Mouse (Mus musculus): ENCODE data around the gene Srcin1. TPM values are rescaled to one million over a fixed set of nuclear protein-coding genes. Genes with fewer than 3 reads are reported as not detected.

The Srcin1 gene
- polyA plus RNA-seq (2012; rRNA removed), result 35.5 and 47.1 TPM in 2 replicates

GRCm38 (mm10) chr11:97576136-97576906, at the start of gene Srcin1:
Gene Srcin1 (minus strand): TSS chr11:97576186.
- peak within 1 kb of the TSS; percentile 63 for H3K4me3 ChIP-seq (ENCODE audit: control insufficient read depth, low read depth, low read length)
- no peak within 1 kb of the TSS for H3K27ac ChIP-seq (ENCODE audit: control insufficient read depth, insufficient read depth, low read depth, low read length)
- H3K4me1 ChIP-seq (ENCODE audit: control insufficient read depth, insufficient read depth, low read length), result peaks cover 15% of the 10 kb centered on the region
- H3K36me3 ChIP-seq (ENCODE audit: control insufficient read depth, insufficient read depth, low read length), result no peaks in the 10 kb centered on the region
- no peak for TF ChIP-seq POLR2A (IDR thresholded peaks at IDR 0.05; ENCODE audit: control insufficient read depth, low read depth, low read length)
- TF ChIP-seq CTCF (IDR thresholded peaks at IDR 0.05; ENCODE audit: control insufficient read depth, insufficient read depth, insufficient replicate concordance, low read depth, low read length), result no peak
- no peaks in the 10 kb centered on the region for H3K27me3 ChIP-seq (ENCODE audit: control insufficient read depth, insufficient read depth, low read length)

DNA sequence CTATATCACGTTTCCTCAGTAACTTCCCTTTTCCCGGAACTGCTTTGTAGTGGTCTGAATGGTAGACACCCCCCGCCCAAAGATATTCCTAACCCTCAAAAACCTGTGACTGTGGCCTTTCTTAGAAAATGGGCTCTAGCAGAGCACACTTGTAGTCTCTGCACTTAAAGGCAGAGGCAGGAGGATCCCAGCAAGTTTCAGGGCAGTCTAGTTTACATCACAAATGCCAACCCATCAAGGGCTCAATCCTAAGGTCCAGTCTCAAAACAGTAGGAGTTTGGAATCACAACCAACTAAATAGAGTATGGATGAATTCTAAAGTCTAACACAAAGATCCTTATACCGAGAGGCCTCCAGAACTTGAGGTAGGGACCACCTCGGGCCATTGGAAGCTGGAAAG, 49.6 kb upstream of the Srcin1 start:
- no peak overlapping the region for H3K27ac ChIP-seq (ENCODE audit: control insufficient read depth, insufficient read depth, low read depth, low read length)
- H3K36me3 ChIP-seq (ENCODE audit: control insufficient read depth, insufficient read depth, low read length), result no peaks in the 10 kb centered on the region
- H3K4me3 ChIP-seq (ENCODE audit: control insufficient read depth, low read depth, low read length), result no peak overlapping the region

DNA sequence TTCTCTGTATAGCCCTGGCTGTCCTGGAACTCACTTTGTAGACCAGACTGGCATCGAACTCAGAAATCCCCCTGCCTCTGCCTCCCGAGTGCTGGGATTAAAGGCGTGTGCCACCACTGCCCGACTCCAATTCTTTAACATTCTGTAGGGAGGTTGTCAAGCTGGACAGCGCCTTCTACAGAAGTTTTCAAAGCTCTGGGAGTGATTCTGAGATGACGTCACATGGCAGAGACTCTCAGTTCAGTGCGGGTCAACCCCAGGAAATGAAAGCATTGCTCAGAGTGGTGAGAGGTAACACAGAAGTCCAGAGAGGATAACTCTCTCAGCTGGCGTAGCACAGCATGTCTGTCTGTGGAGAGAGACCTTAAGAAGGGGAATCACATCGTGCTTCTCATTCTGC, 47.2 kb upstream of the Srcin1 start:
- Histone ChIP-seq H3K27ac (ENCODE audit: control insufficient read depth, insufficient read depth, low read depth, low read length) (no peak overlapping the region), H3K4me3 (ENCODE audit: control insufficient read depth, low read depth, low read length) (no peak overlapping the region), H3K4me1 (ENCODE audit: control insufficient read depth, insufficient read depth, low read length) (peaks cover 3% of the 10 kb centered on the region; the same call in 1 of the 2 replicates), H3K36me3 (ENCODE audit: control insufficient read depth, insufficient read depth, low read length) (no peaks in the 10 kb centered on the region), H3K27me3 (ENCODE audit: control insufficient read depth, insufficient read depth, low read length) (peaks cover under 1% of the 10 kb centered on the region; the same call in 1 of the 2 replicates)
- TF ChIP-seq POLR2A (IDR thresholded peaks at IDR 0.05; ENCODE audit: control insufficient read depth, low read depth, low read length) (no peak), CTCF (IDR thresholded peaks at IDR 0.05; ENCODE audit: control insufficient read depth, insufficient read depth, insufficient replicate concordance, low read depth, low read length) (no peak)

More for the DNA sequence above, 49.6 kb upstream of the Srcin1 start:
- TF ChIP-seq POLR2A (IDR thresholded peaks at IDR 0.05; ENCODE audit: control insufficient read depth, low read depth, low read length) (no peak), CTCF (IDR thresholded peaks at IDR 0.05; ENCODE audit: control insufficient read depth, insufficient read depth, insufficient replicate concordance, low read depth, low read length) (no peak)
- Histone ChIP-seq H3K27me3 (ENCODE audit: control insufficient read depth, insufficient read depth, low read length) (peaks cover 5% of the 10 kb centered on the region; the same call in 1 of the 2 replicates), H3K4me1 (ENCODE audit: control insufficient read depth, insufficient read depth, low read length) (peaks cover 22% of the 10 kb centered on the region)

- Histone ChIP-seq H3K4me1 (ENCODE audit: control insufficient read depth, insufficient read depth, low read length) (peaks cover 2% of the 10 kb centered on the region; the same call in 1 of the 2 replicates), H3K27me3 (ENCODE audit: control insufficient read depth, insufficient read depth, low read length) (no peaks in the 10 kb centered on the region; the same call in 1 of the 2 replicates), H3K36me3 (ENCODE audit: control insufficient read depth, insufficient read depth, low read length) (no peaks in the 10 kb centered on the region), H3K27ac (ENCODE audit: control insufficient read depth, insufficient read depth, low read depth, low read length) (no peak overlapping the region), H3K4me3 (ENCODE audit: control insufficient read depth, low read depth, low read length) (no peak overlapping the region)
- TF ChIP-seq POLR2A (IDR thresholded peaks at IDR 0.05; ENCODE audit: control insufficient read depth, low read depth, low read length), result no peak
- TF ChIP-seq CTCF (IDR thresholded peaks at IDR 0.05; ENCODE audit: control insufficient read depth, insufficient read depth, insufficient replicate concordance, low read depth, low read length), result peak; percentile 86
Observed at GRCm38 (mm10) chr11:97622440-97622839, 46.5 kb upstream of the Srcin1 start.

GRCm38 (mm10) chr11:97619391-97619795, 43.4 kb upstream of the Srcin1 start:
- no peak for TF ChIP-seq POLR2A (IDR thresholded peaks at IDR 0.05; ENCODE audit: control insufficient read depth, low read depth, low read length)
- peak; percentile 38; the same call in 1 of the 2 replicates for TF ChIP-seq CTCF (IDR thresholded peaks at IDR 0.05; ENCODE audit: control insufficient read depth, insufficient read depth, insufficient replicate concordance, low read depth, low read length)
- no peak overlapping the region for H3K4me3 ChIP-seq (ENCODE audit: control insufficient read depth, low read depth, low read length)
- no peaks in the 10 kb centered on the region for H3K36me3 ChIP-seq (ENCODE audit: control insufficient read depth, insufficient read depth, low read length)
- H3K27me3 ChIP-seq (ENCODE audit: control insufficient read depth, insufficient read depth, low read length), result no peaks in the 10 kb centered on the region
- no peak overlapping the region for H3K27ac ChIP-seq (ENCODE audit: control insufficient read depth, insufficient read depth, low read depth, low read length)
- H3K4me1 ChIP-seq (ENCODE audit: control insufficient read depth, insufficient read depth, low read length), result no peaks in the 10 kb centered on the region

DNA sequence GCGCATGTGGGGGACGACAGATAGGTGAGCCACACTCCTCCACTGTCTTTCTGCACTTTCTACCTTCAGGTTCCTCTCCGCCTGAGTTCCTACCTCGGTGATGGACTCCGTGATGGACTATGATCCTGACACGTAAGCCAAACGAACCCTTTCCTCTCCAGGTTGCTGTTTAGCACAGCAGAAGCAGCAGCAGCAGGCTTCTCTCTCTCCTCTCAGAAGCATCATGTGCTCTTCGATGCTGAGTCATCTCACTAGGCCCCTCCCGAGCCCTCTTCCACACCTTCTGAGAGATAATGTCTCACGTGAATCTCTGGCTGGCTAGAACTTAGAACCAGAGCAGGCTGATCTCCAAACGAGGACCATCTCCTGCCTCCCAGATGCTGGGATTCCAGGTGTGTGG, 42.4 kb upstream of the Srcin1 start:
- H3K27me3 ChIP-seq (ENCODE audit: control insufficient read depth, insufficient read depth, low read length), result no peaks in the 10 kb centered on the region
- no peak for TF ChIP-seq CTCF (IDR thresholded peaks at IDR 0.05; ENCODE audit: control insufficient read depth, insufficient read depth, insufficient replicate concordance, low read depth, low read length)
- TF ChIP-seq POLR2A (IDR thresholded peaks at IDR 0.05; ENCODE audit: control insufficient read depth, low read depth, low read length), result no peak
- H3K27ac ChIP-seq (ENCODE audit: control insufficient read depth, insufficient read depth, low read depth, low read length), result no peak overlapping the region
- no peaks in the 10 kb centered on the region for H3K4me1 ChIP-seq (ENCODE audit: control insufficient read depth, insufficient read depth, low read length)
- no peak overlapping the region for H3K4me3 ChIP-seq (ENCODE audit: control insufficient read depth, low read depth, low read length)
- no peaks in the 10 kb centered on the region for H3K36me3 ChIP-seq (ENCODE audit: control insufficient read depth, insufficient read depth, low read length)

DNA sequence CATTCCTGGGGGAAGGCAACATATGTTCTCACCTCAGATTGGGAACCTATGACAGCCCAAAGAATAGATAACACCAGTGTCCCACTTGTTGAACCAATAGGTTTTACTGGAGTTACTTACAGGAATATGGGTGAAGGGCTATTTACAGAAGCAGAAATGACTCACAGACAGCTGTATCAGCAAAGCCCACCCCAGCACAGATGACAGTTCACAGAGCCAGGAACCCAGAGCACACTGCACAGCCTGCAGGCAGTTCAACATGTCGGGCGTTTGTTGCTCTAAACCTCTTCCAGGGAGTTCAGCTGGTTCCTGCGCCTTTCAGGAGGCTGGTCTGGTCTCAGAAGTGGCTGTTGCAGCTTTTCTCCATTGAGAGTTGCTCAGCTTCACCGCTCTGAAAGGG, 39.3 kb upstream of the Srcin1 start:
- Histone ChIP-seq H3K4me1 (ENCODE audit: control insufficient read depth, insufficient read depth, low read length) (no peaks in the 10 kb centered on the region), H3K27me3 (ENCODE audit: control insufficient read depth, insufficient read depth, low read length) (no peaks in the 10 kb centered on the region), H3K4me3 (ENCODE audit: control insufficient read depth, low read depth, low read length) (no peak overlapping the region), H3K27ac (ENCODE audit: control insufficient read depth, insufficient read depth, low read depth, low read length) (no peak overlapping the region), H3K36me3 (ENCODE audit: control insufficient read depth, insufficient read depth, low read length) (no peaks in the 10 kb centered on the region)
- TF ChIP-seq CTCF (IDR thresholded peaks at IDR 0.05; ENCODE audit: control insufficient read depth, insufficient read depth, insufficient replicate concordance, low read depth, low read length), result no peak
- no peak for TF ChIP-seq POLR2A (IDR thresholded peaks at IDR 0.05; ENCODE audit: control insufficient read depth, low read depth, low read length)

Data from testis, adult 2 months (tissue).